Mouse (Mus musculus) ES-Bruce4 (cell line): ENCODE measurements around the gene Sds.

Experiments used
- CTCF ChIP-seq: IDR thresholded peaks from one replicate; pipeline ENCODE4 v1.8.1; 2011; ENCODE audit warnings: low read depth, low read length
- EP300 ChIP-seq: IDR thresholded peaks from 2 replicates; pipeline ENCODE4 v1.6.1; 2011; ENCODE audit warnings: low read depth, low read length; ENCODE audit not compliant: insufficient read depth
- POLR2A ChIP-seq: IDR thresholded peaks from one replicate; pipeline ENCODE4 v1.8.1; 2011; ENCODE audit warnings: low read length; ENCODE audit not compliant: insufficient read depth

- no peak for TF ChIP-seq CTCF
- TF ChIP-seq EP300: no peak
- no peak for TF ChIP-seq POLR2A
These were observed 41.2 kb upstream of the Sds start for GRCm38 (mm10) chr5:120435006-120435681.
